Mouse (Mus musculus) stomach, postnatal 0 days (tissue): ENCODE measurements at regions not wholly inside any gene's neighbourhood (a gene's known extent, or its start where the extent isn't known, plus 50 kb on each side); places are given as distances from the start of the nearest gene placed in this dataset.
"Not testable (repeated sequence)": the region's sequence is repeated elsewhere in the genome, so short reads cannot be mapped to it uniquely, and the experiment has no call there.

Source experiments
- ATAC-seq: fragments of 200-750 bp; cut with Nextera tagmentation; 2 replicates; pipeline ENCODE4 v1.8.0; 2017; ENCODE audit not compliant: low FRiP score, low TSS enrichment
- DNase-seq: peaks from one replicate; pipeline ENCODE4 v3.0.0-alpha.2; 2016; ENCODE audit warnings: low spot score
- H3K27ac ChIP-seq: fragments of 300-500 bp; sonication (generic); replicated peaks from 2 replicates; pipeline ENCODE4 v1.5.1; 2014; ENCODE audit warnings: mild to moderate bottlenecking, control low read depth
- H3K27me3 ChIP-seq: fragments of 300-500 bp; sonication (generic); 2 replicates; pipeline ENCODE4 v1.6.1; 2014; ENCODE audit warnings: low read length; ENCODE audit not compliant: control insufficient read depth, insufficient read depth
- H3K36me3 ChIP-seq: fragments of 300-500 bp; sonication (generic); 2 replicates; pipeline ENCODE4 v1.6.1; 2014; ENCODE audit warnings: low read length, mixed read lengths; ENCODE audit not compliant: control insufficient read depth, insufficient read depth
- H3K4me1 ChIP-seq: fragments of 300-500 bp; sonication (generic); replicated peaks from 2 replicates; pipeline ENCODE4 v1.6.1; 2014; ENCODE audit warnings: antibody characterized with exemption; ENCODE audit not compliant: control insufficient read depth, insufficient read depth
- H3K4me2 ChIP-seq: fragments of 300-500 bp; sonication (generic); replicated peaks from 2 replicates; pipeline ENCODE4 v1.6.1; 2014; ENCODE audit warnings: low read depth, mild to moderate bottlenecking, control low read depth, moderate library complexity
- H3K4me3 ChIP-seq: fragments of 300-500 bp; sonication (generic); 2 replicates; pipeline ENCODE4 v1.5.1; 2014; ENCODE audit warnings: low read depth, low read length, control low read depth
- H3K9ac ChIP-seq: fragments of 300-500 bp; sonication (generic); 2 replicates; pipeline ENCODE4 v1.6.1; 2014; ENCODE audit warnings: mild to moderate bottlenecking, low read length, control low read depth, mixed read lengths
- H3K9me3 ChIP-seq: fragments of 300-500 bp; sonication (generic); 2 replicates; pipeline ENCODE4 v1.6.1; 2016; ENCODE audit warnings: low read length; ENCODE audit not compliant: control insufficient read depth
- WGBS: fragments of 180-500 bp; shearing (Covaris S2); extraction: QIAGEN DNeasy Blood & Tissue Kit; methylation state at CpG from one replicate; pipeline ENCODE4 v1.1.7; 2014; 5-methylcytosine and 5-hydroxymethylcytosine counted together

GRCm38 (mm10) chr4:146263038-146263685, 106.5 kb downstream of the Zfp600 start:
- H3K27me3 ChIP-seq, H3K4me1 ChIP-seq, H3K9ac ChIP-seq, H3K36me3 ChIP-seq, H3K27ac ChIP-seq, H3K9me3 ChIP-seq: not testable (repeated sequence)
- WGBS: 12% methylated on average over 22 of the region's 51 CpGs
- peak; percentile 13 for DNase-seq
- Histone ChIP-seq H3K4me2 (peak overlapping the region; percentile 44; the same call in 1 of the 2 replicates), H3K4me3 (peak overlapping the region; percentile 18; the same call in 1 of the 2 replicates)
- peak; percentile 68; the same call in 1 of the 2 replicates for ATAC-seq

GRCm38 (mm10) chr4:146263790-146264189, 107.2 kb downstream of the Zfp600 start:
- not testable (repeated sequence) for H3K9me3 ChIP-seq, ATAC-seq, H3K4me2 ChIP-seq, H3K36me3 ChIP-seq, H3K27me3 ChIP-seq, H3K27ac ChIP-seq, H3K9ac ChIP-seq, H3K4me3 ChIP-seq, H3K4me1 ChIP-seq, DNase-seq
- 52% methylated on average over 2 of the region's 5 CpGs for WGBS

DNA sequence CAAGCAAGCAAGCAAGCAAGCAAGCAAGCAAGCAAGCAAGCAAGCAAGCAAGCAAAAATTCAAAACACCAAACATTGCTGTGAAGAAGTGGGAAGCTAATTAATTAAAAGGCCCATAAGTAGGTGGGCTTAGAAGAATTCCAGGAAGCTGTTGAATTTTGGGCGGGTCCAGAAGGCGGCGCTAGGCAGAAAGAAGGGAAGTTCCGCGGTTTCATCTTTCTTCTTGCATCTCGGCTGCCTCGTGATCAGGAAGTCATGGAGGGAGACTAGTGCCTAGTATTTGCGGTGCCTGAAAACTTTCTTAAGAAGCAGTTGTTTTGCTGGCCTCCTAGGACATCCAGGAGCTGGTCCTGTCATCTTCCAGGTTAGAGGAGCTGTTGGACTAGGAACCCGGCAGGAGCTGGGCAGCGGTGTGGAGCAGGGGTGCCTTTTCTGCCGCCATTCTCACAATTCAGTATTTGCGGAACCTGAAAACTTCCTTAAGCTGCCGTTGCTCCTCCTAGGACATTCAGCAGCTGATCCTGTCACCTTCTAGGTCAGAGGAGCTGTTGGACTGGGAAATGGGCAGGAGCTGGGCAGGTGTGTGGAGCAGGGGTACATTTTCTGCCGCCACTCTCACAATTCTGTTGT, 113.6 kb downstream of the Zfp600 start:
- ATAC-seq, H3K36me3 ChIP-seq, DNase-seq, H3K4me2 ChIP-seq, H3K9me3 ChIP-seq, H3K27ac ChIP-seq, H3K4me3 ChIP-seq, H3K4me1 ChIP-seq, H3K9ac ChIP-seq, H3K27me3 ChIP-seq: not testable (repeated sequence)
- WGBS: no CpG with 5 or more reads among the region's 14 CpGs
